Mouse (Mus musculus) midbrain, embryonic 12.5 days (tissue): ENCODE measurements at regions not wholly inside any gene's neighbourhood (a gene's known extent, or its start where the extent isn't known, plus 50 kb on each side); places are given as distances from the start of the nearest gene placed in this dataset.

Experiments
- ATAC-seq: fragments of 200-750 bp; cut with Nextera tagmentation; 2 replicates; pipeline ENCODE4 v1.8.0; 2017; ENCODE audit warnings: low read depth, moderate TSS enrichment, moderate library complexity; ENCODE audit not compliant: low FRiP score
- H3K27ac ChIP-seq: fragments of 300-500 bp; sonication (generic); replicated peaks from 2 replicates; pipeline ENCODE4 v1.5.1; 2016; ENCODE audit warnings: mild to moderate bottlenecking
- H3K27me3 ChIP-seq: fragments of 300-500 bp; sonication (generic); 2 replicates; pipeline ENCODE4 v1.6.1; 2016; ENCODE audit warnings: mild to moderate bottlenecking
- H3K36me3 ChIP-seq: fragments of 300-500 bp; sonication (generic); 2 replicates; pipeline ENCODE4 v1.6.1; 2016
- H3K4me1 ChIP-seq: fragments of 300-500 bp; sonication (generic); 2 replicates; pipeline ENCODE4 v1.6.1; 2016
- H3K4me2 ChIP-seq: fragments of 300-500 bp; sonication (generic); replicated peaks from 2 replicates; pipeline ENCODE4 v1.6.1; 2016; ENCODE audit warnings: mild to moderate bottlenecking, moderate library complexity
- H3K4me3 ChIP-seq: fragments of 300-500 bp; sonication (generic); 2 replicates; pipeline ENCODE4 v1.5.1; 2016; ENCODE audit warnings: mild to moderate bottlenecking
- H3K9ac ChIP-seq: fragments of 300-500 bp; sonication (generic); replicated peaks from 2 replicates; pipeline ENCODE4 v1.6.1; 2016; ENCODE audit warnings: mild to moderate bottlenecking, moderate library complexity
- H3K9me3 ChIP-seq: fragments of 300-500 bp; sonication (generic); 2 replicates; pipeline ENCODE4 v1.6.1; 2016; ENCODE audit warnings: mild to moderate bottlenecking
- WGBS: fragments of 180-500 bp; shearing (Covaris S2); methylation state at CpG from one replicate; pipeline ENCODE4 v1.1.7; 2016; 5-methylcytosine and 5-hydroxymethylcytosine counted together

GRCm38 (mm10) chr4:84212004-84212403 is 463.1 kb downstream of the Bnc2 start:
- no peaks in the 10 kb centered on the region for H3K36me3 ChIP-seq
- H3K9me3 ChIP-seq, result no peaks in the 10 kb centered on the region
- no peak for ATAC-seq
- no peak overlapping the region for H3K9ac ChIP-seq
- no peak overlapping the region for H3K4me2 ChIP-seq
- no peak overlapping the region for H3K4me3 ChIP-seq
- no peak overlapping the region for H3K27ac ChIP-seq
- H3K4me1 ChIP-seq, result peaks cover 7% of the 10 kb centered on the region; the same call in 1 of the 2 replicates
- WGBS, result 60% methylated on average over 6 of the region's 6 CpGs
- H3K27me3 ChIP-seq, result peaks cover 7% of the 10 kb centered on the region; the same call in 1 of the 2 replicates

DNA sequence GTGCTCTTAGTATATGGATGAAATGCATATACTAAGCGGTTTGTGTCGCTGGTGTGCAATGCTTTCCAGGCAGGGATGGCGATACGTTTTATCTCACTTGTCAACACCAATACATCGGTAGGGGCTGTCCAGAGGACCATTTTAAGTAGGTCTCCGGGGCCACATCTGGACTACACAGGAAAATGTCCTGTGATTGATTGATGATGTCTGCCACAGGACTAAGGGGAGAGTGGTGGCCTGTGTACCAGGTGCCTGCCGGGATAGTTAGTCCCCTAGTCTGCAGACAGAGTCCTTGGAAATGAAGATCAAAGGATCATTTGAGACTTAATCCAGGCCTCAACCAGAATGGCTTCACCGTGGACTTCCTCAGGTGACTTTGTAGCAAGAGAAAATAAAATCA is 460.6 kb downstream of the Bnc2 start:
- no peak overlapping the region for H3K4me2 ChIP-seq
- no peak overlapping the region for H3K27ac ChIP-seq

DNA sequence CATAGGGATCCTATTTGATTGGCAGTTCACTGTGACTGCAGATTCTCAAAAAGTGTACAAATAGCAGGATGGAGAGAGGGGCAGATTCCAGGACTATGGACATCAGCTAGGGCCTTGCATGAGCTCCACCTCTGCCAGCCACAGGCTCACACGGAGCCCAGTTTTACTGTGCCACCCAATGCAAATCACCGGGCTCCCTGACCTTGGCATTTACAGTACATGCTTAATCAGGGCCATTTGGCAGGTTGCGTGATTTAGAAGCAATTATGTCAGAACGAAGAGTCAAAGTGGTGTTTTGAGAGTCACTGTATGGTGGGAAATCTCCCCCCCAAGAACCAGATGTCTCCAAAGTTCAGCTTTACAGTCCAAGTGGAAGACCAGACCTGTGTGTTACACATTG is 456.1 kb downstream of the Bnc2 start:
- Histone ChIP-seq H3K4me3 (no peak overlapping the region), H3K4me2 (no peak overlapping the region), H3K9ac (no peak overlapping the region), H3K4me1 (peaks cover 8% of the 10 kb centered on the region; the same call in 1 of the 2 replicates), H3K9me3 (no peaks in the 10 kb centered on the region), H3K27me3 (no peaks in the 10 kb centered on the region; the same call in 1 of the 2 replicates), H3K27ac (no peak overlapping the region), H3K36me3 (no peaks in the 10 kb centered on the region)
- ATAC-seq, result no peak
- WGBS, result 93% methylated on average over 4 of the region's 4 CpGs

More for the DNA sequence above, 460.6 kb downstream of the Bnc2 start:
- no peaks in the 10 kb centered on the region for H3K36me3 ChIP-seq
- no peak overlapping the region for H3K4me3 ChIP-seq
- WGBS, result 91% methylated on average over 8 of the region's 8 CpGs
- peaks cover 7% of the 10 kb centered on the region; the same call in 1 of the 2 replicates for H3K4me1 ChIP-seq
- no peaks in the 10 kb centered on the region for H3K9me3 ChIP-seq
- H3K27me3 ChIP-seq, result peaks cover 7% of the 10 kb centered on the region; the same call in 1 of the 2 replicates
- H3K9ac ChIP-seq, result no peak overlapping the region
- no peak for ATAC-seq

GRCm38 (mm10) chr4:84222057-84222717 is 452.9 kb downstream of the Bnc2 start:
- Histone ChIP-seq H3K9me3 (no peaks in the 10 kb centered on the region), H3K4me2 (no peak overlapping the region), H3K4me1 (peaks cover 8% of the 10 kb centered on the region; the same call in 1 of the 2 replicates), H3K27ac (no peak overlapping the region), H3K36me3 (no peaks in the 10 kb centered on the region), H3K9ac (no peak overlapping the region), H3K27me3 (peaks cover 7% of the 10 kb centered on the region), H3K4me3 (no peak overlapping the region)
- WGBS, result 31% methylated on average over 4 of the region's 4 CpGs
- ATAC-seq, result no peak

- Histone ChIP-seq H3K4me1 (peaks cover 8% of the 10 kb centered on the region; the same call in 1 of the 2 replicates), H3K36me3 (no peaks in the 10 kb centered on the region), H3K27ac (no peak overlapping the region), H3K9me3 (no peaks in the 10 kb centered on the region), H3K4me3 (no peak overlapping the region), H3K27me3 (peaks cover 7% of the 10 kb centered on the region), H3K4me2 (no peak overlapping the region), H3K9ac (no peak overlapping the region)
- 69% methylated on average over 11 of the region's 11 CpGs for WGBS
- no peak for ATAC-seq
These were observed 452.2 kb downstream of the Bnc2 start for GRCm38 (mm10) chr4:84222805-84223335.

GRCm38 (mm10) chr4:84224556-84224955 is 450.5 kb downstream of the Bnc2 start:
- ATAC-seq, result no peak
- Histone ChIP-seq H3K4me3 (no peak overlapping the region), H3K27ac (no peak overlapping the region), H3K4me1 (peaks cover 8% of the 10 kb centered on the region; the same call in 1 of the 2 replicates), H3K9ac (no peak overlapping the region), H3K36me3 (no peaks in the 10 kb centered on the region), H3K27me3 (peaks cover 7% of the 10 kb centered on the region), H3K4me2 (no peak overlapping the region), H3K9me3 (no peaks in the 10 kb centered on the region)
- WGBS, result 71% methylated on average over 6 of the region's 6 CpGs
